Mouse (Mus musculus) ovary, postnatal 36 days (tissue): ENCODE measurements at regions not wholly inside any gene's neighbourhood (a gene's known extent, or its start where the extent isn't known, plus 50 kb on each side); places are given as distances from the start of the nearest gene placed in this dataset.

Experiments
- DNase-seq: peaks from one replicate; pipeline ENCODE4 v3.0.0; 2022; ENCODE audit warnings: low spot score, mixed read lengths

DNA sequence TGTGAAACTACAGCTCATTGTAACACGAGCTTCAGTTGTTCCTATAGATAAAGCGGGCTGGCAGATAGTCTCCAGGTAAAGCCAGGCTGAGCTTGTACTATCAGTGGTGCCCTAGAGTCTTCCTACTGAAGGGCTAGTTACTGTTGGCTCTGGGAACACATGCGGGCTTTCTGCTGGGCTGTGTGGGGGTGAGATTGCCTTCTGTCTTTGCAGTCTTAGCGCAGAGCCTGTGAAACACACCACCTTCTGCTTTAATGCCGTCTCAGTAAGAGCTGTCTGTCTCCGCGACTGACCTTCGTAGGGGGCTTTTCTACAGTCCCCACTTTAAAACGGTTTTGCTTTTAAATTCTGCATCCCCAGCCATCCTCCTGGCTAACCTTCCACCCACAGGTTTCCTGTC, 76.7 kb downstream of the Trim29 start:
- no peak for DNase-seq

- DNase-seq: no peak
Observed at GRCm38 (mm10) chr9:43389491-43390083, 78.9 kb downstream of the Trim29 start.

DNA sequence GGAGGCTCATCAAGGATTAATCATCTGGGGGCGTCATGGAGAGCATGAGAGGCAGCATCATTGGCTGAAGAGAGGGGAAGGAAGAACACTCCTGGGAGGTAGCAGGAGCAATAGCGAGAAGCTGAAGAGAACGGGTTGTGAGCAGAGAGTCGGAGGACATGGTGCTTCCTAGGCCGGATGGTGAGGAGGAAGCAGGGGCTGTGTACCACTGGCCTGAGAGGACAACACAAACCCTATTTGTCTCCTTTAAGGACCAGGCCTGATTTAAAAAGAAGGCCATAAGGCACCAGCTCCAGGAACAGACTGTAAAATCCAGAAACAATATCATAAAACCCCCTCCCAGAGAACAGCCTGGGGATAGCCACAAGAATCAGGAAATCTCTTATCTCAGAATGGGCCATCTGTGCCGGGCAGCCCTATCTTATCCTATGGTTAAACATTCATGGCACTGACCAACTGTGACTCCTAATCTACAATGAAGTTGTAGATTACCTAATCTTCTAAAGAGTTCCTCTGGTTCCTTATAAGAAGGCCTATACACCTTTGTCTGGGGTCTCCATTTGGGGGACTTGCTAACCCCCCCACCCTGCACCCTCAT, 81.9 kb downstream of the Trim29 start:
- DNase-seq: no peak

DNA sequence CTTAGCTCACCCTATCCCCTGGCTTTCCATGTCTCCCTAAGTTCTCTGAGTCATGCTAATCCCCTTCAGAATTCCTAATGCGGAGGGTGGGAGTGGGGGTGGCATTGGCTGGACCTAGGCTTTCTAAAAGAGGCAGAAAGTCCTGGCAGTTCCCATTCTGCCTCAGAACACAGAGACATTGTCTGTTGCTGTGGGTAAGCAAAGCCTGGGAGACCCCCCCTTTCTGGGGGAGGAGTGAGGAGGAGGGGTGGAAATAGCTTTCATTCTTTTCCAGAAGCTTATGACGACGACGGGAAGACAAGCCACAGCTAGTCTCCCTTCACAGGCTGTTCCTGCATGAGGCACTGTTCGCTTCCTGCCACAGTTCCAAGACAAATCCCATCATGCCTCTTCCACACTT, 83.6 kb downstream of the Trim29 start:
- DNase-seq: no peak

GRCm38 (mm10) chr9:43395209-43395608, 84.6 kb downstream of the Trim29 start:
- no peak for DNase-seq

DNA sequence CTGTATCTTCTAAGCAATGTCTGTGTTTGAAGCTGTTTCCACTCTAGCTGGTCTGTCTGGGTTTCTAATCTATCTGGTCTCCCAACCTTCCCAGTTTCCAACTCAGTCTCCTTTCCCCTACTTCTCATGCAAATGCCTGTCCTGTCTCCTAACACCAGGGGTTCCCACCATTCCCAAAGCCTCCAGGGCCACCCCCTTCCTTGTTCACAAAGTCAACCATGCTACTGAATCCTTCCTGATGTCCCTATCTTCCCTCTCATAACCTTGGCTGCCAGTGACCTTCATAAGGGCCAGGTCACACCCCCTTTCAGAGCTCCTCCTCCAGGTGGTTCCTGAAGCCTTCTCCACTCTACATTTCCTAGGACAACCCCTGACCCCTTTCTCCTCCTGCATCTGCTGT, 85.9 kb downstream of the Trim29 start:
- DNase-seq: no peak

- no peak for DNase-seq
Observed at GRCm38 (mm10) chr9:43408493-43408892, 97.8 kb downstream of the Trim29 start.

DNA sequence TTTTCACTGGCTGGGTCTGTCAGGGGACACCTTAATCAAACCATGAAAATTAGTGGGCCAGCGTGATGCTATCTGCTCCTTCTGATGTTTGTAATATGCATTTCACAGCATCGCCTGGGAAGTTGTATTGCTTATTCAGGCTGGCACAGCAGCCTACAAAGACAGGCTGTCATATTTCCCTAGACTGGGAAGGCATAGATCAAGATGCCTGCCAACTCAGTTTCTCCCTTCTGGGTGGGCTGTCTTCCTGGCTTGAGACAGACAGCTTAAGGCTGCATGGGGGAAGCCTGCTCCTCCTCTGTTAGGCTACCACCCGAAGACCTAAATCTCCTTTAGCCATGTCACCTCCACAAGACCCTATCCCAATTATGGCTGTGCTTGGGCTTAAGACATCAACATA, 101.8 kb downstream of the Trim29 start:
- DNase-seq: no peak

DNA sequence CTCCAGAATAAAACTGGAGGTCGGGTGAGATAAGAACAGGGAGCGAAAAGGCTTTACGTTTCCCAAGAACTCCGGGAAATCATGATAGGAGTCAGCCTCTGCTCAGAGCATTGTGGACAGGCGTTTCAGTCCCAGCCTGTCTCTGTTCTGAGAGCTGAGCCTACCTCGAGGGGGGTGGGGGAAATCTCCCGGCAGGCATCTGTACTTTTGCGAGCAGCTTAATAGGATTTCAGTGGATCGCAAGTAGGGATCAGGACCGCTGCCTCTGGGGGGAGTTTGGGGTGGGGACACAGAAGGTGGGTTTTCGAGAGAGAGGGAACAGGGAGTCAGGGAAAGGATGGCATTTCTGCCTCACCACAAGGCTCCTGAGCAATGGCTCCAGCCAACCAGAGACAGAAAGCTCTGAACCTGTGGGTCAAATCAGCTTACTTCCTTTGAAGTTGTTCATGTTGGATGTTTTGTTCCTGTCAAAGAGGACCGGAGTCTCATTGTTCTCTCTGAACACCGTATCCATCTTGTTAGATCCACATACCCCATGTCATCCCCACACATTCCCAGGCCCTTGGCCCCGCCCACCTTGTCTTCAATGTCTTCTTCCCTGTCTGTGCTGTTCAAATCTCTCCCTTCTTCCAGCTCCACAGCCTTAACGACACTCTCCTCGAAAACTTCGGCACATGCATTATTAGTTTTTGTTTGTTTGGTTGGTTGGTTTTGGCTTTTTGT, 109.5 kb downstream of the Trim29 start:
- no peak for DNase-seq

DNA sequence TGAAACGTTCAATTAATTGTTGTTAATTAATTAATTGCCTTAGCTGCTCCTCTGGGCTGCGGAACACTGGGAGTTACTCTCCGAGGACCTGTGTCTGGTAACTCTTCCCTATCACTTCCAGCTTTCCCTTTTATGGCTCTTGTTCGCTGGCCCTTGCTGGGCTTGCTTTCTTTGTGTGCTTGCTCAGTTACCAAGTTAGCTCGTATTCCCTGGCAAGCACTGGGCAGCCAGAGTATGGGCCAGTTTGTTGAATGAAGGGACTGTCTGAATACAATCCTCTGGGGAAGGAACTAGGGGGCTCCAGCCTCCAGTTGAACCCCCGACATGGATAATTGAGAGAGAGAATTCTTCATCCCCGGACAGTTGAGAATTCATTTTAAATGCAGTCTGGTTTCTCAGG, 116.4 kb downstream of the Trim29 start:
- DNase-seq: no peak

GRCm38 (mm10) chr9:43433953-43434352, 123.3 kb downstream of the Trim29 start:
- DNase-seq: no peak

- no peak for DNase-seq
Observed at GRCm38 (mm10) chr9:43438476-43438875, 127.8 kb downstream of the Trim29 start.

DNA sequence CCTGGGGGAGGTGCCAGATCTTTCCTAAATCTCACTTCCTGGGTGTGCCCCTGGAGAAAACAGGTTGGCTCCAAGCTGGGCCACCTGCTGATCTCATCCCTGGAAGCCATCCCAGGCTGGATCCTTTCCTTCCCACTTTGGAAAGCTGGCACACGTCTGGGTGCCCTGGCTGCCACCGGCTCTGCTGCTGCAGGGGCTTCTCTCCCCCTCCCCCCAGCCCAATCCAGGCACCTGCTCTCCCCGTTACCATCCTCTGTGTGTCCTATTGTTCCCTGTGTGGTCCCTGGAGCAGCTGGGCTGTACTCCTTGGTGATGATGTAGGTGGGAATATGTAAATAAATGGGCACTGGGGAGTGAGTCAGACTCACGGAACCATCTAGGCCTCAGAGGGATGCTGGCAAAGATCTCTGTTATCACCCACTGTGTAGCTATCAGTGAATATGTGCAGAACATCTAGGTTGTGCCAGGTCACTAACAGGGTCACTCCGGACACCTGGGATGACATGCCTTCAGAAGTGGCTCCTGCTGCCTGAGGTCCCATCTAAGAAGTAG, 130.4 kb downstream of the Trim29 start:
- DNase-seq: no peak

DNA sequence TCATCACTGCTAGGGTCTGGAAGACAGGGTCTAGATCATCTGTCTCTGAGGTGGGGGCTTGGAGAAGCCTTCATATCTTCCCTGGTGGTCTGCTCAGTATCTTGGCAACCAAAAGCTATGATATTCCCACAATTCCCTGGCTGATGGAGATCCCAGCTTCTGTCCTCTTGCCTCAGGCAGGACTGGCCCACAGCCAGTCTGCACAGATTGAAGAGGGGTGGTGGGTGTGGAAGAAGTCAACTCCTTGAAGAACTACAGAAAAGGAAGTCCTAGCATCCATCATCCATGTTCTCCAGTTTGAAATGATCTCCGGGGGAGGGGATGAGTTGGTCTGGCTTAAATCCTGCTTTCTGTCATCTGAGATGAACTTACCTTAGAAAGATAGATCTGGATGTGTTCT, 134.8 kb downstream of the Trim29 start:
- DNase-seq: no peak

DNA sequence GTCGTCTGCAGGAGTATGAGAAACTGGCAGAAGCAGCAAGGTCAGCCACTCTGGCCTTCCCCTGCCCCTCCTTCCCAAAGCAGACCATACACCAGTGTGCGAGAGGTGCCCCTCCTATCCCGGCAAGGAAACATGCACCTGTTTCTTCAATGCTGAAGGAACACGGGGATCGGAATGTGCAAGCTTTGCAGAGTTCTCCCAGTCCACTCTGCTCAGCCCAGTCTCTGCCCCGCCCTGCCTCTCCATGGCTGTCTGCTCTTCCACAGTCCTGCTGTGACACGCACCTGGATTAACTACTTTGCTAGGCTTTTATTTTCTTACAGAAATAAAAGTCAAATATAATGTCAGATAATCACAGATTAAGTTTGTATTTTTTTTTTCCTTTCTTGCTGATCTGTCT, 136.7 kb downstream of the Trim29 start:
- no peak for DNase-seq

GRCm38 (mm10) chr9:43448981-43449380, 138.3 kb downstream of the Trim29 start:
- DNase-seq: no peak

DNA sequence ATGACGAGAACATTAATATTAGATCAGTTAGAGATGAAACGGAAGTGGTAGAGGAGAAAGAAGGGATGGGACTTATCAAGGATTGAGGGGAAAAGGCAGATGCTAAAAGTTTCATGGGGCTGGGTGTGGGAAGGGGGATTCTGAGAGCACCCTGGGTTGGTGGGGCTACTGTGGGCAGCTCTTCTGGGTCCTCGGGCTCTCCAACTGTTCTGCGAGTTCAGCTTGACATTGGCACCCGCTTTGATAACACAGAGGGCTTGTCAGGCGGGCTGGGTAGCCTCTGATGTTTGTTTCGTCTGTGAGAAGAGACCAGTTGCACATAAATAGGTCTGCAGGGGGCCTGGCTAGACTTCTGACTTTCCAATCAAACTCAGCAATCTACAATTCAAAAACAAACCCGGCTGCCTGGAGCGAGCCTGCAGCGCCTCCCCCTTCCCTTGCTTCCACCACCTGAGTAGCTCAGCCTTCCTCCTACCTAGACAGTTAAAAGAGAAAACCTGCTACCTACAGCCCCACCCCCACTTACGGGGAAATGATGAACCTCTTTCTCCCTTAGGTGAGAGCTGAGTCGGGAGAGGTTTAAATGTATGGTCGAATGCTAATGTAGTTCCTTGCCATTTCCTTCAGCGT, 143.4 kb downstream of the Trim29 start:
- peak; percentile 23 for DNase-seq

DNA sequence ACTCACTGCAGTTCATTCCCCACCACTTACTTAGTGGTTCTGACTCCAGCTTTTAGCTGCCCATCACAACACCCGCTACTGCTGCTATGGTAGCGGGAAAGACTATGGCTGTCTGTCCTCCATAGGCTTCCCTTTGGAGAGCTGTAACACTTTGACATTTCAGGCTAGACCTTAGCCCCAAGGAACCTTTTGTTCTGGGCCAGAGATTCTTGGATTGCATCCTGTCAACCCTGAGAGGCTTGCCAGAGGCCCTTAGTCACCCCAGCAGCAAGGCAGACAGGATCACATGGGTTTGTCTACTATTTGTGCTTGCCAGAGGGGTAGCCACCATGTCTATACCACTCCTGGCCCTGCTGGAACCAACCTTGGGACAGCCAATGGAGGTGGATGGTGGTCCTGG, 147.1 kb downstream of the Trim29 start:
- DNase-seq: no peak

DNA sequence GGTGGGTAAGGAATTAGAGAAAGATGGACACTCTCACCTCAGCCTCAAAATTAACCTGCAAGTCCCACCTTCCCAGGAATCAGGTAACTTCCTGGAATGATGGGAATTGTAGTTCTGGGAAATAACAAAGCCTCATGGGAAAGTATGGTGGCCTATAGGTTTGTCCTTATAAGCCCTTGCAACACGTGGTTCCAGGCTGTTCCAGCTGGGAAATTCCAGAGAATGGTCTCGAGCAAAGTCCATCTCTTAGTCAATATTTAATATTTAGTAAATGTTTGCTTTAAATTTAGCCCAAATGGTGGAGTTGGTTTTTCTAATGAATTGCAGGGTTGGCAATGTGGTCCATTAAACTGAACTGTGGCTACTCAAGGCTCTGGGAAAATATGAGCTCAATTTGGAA, 150.5 kb downstream of the Trim29 start:
- no peak for DNase-seq

- no peak for DNase-seq
Observed at GRCm38 (mm10) chr9:43463445-43464090, 152.9 kb downstream of the Trim29 start.

DNA sequence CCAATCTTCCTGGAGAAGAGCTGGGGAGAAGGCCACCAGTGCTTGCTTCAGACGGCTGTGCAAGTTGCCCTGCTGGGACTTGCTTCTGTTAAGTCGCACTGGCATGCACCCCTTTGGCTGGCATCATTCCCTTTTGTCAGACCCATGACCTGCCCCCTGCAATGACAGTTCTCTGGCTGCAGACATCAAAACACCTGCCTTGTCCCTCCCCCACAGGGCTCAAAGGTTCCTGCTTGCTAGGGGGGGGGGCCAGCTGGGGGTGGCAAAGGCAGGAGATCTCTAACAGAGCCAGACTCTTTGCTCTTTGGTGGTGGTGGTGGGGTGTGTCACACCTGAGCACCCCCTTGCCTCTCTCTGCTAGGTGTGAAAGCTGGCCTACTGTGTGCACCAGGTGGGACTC, 154.5 kb downstream of the Trim29 start:
- DNase-seq: no peak

- DNase-seq: no peak
Observed at GRCm38 (mm10) chr9:43465731-43466330, 155.2 kb downstream of the Trim29 start.
